Mouse (Mus musculus) lung, postnatal 0 days (tissue): ENCODE data around the gene Tmem51.

Source experiments
- CTCF ChIP-seq: IDR thresholded peaks from 2 replicates; pipeline ENCODE4 v1.5.1; 2016; ENCODE audit warnings: antibody characterized with exemption, mild to moderate bottlenecking
- EP300 ChIP-seq: IDR thresholded peaks from 2 replicates; pipeline ENCODE4 v1.6.1; 2016; ENCODE audit warnings: antibody characterized with exemption, mild to moderate bottlenecking, control low read depth

DNA sequence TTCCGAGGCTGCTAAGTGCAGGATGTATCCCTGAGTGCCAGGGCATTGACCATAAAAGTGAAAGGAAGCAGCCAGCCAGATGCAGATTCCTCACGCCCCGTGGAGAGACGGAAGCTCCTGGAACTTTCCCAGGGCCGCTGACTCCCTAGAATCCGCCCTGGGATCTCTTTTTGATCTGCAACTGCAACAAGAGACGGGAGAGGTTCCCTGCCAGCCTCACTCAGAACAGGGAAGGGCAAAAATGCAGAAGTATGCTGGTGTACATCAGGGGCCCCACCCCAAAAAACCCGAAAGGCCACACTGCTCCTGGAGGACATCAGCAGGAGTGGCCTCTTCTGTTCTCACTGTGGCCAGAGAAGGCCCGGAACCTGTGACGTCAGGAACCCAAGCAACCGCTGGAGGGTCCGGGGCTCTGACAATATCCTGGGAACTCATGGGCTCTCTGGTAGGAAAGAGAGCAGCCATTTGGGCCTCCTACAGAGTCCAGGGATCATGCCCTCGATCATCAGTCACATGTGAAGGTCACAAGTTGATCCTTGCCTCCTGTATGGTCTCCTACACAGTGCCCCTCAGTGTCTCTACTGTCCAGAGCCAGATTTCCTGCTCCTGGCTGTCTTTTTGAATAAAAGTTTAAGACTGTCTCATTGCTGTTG is 2.3 kb downstream of the Tmem51 start:
- peak; percentile 17; the same call in 1 of the 2 replicates for TF ChIP-seq CTCF
- TF ChIP-seq EP300 = no peak
